Mouse (Mus musculus) liver, embryonic 14.5 days (tissue): ENCODE results near the gene Crygd. TPM values are rescaled to one million over a fixed set of nuclear protein-coding genes. Genes with fewer than 3 reads are reported as not detected.

Experiments used
- ATAC-seq: fragments of 200-750 bp; cut with Nextera tagmentation; 2 replicates; pipeline ENCODE4 v1.8.0; 2017; ENCODE audit warnings: moderate number of reproducible peaks, mild to moderate bottlenecking, moderate library complexity; ENCODE audit not compliant: insufficient read depth
- DNase-seq, 3 experiments: peaks; one replicate each; pipeline ENCODE4 v3.0.0-alpha.2; 2012 to 2013; ENCODE audit warnings: low read depth in 3 of 3, low spot score in 3 of 3
- H3K27ac ChIP-seq: fragments of 300-500 bp; sonication (generic); 2 replicates; pipeline ENCODE4 v1.5.1; 2014; ENCODE audit warnings: moderate library complexity, mild to moderate bottlenecking, control low read depth, inconsistent platforms
- H3K27me3 ChIP-seq: fragments of 300-500 bp; sonication (generic); 2 replicates; pipeline ENCODE4 v1.6.1; 2014; ENCODE audit warnings: mild to moderate bottlenecking, low read length, moderate library complexity; ENCODE audit not compliant: control insufficient read depth, insufficient read depth
- H3K36me3 ChIP-seq: fragments of 300-500 bp; sonication (generic); replicated peaks from 2 replicates; pipeline ENCODE4 v1.6.1; 2014; ENCODE audit warnings: low read depth; ENCODE audit not compliant: control insufficient read depth, insufficient read depth
- H3K4me1 ChIP-seq, 2 experiments: fragments of 200-500 bp in 1 of 2; fragments of 300-500 bp in 1 of 2; sonication (generic) in 1 of 2; replicated peaks; 2 replicates each; pipeline ENCODE4 v1.6.1; 2012 to 2014; ENCODE audit warnings: antibody characterized with exemption in 1 of 2, inconsistent platforms in 1 of 2, low read length in 1 of 2; ENCODE audit not compliant: control insufficient read depth in 2 of 2, insufficient read depth in 2 of 2
- H3K4me2 ChIP-seq: fragments of 300-500 bp; sonication (generic); 2 replicates; pipeline ENCODE4 v1.6.1; 2014; ENCODE audit warnings: low read depth, mild to moderate bottlenecking, control low read depth, moderate library complexity
- H3K4me3 ChIP-seq, 2 experiments: fragments of 200-500 bp in 1 of 2; fragments of 300-500 bp in 1 of 2; sonication (generic) in 1 of 2; 2 replicates each; pipeline ENCODE4 v1.5.1; 2012 to 2014; ENCODE audit warnings: low read depth in 2 of 2, low read length in 2 of 2, mild to moderate bottlenecking in 2 of 2, control low read depth in 1 of 2, inconsistent platforms in 1 of 2, moderate library complexity in 1 of 2; ENCODE audit not compliant: insufficient read depth in 1 of 2
- H3K9ac ChIP-seq: fragments of 300-500 bp; sonication (generic); replicated peaks from 2 replicates; pipeline ENCODE4 v1.6.1; 2014; ENCODE audit warnings: mild to moderate bottlenecking, control low read depth, moderate library complexity
- H3K9me3 ChIP-seq: fragments of 300-500 bp; sonication (generic); 2 replicates; pipeline ENCODE4 v1.6.1; 2016; ENCODE audit warnings: low read length, mixed read lengths; ENCODE audit not compliant: control insufficient read depth
- CTCF ChIP-seq: IDR thresholded peaks from 2 replicates; pipeline ENCODE4 v1.5.1; 2016; ENCODE audit warnings: antibody characterized with exemption, low read depth, control low read depth
- EP300 ChIP-seq: IDR thresholded peaks from 2 replicates; pipeline ENCODE4 v1.6.1; 2016; ENCODE audit warnings: antibody characterized with exemption, low read depth
- WGBS: fragments of 180-500 bp; shearing (Covaris S2); extraction: QIAGEN DNeasy Blood & Tissue Kit; methylation state at CpG from one replicate; pipeline ENCODE4 v1.1.7; 2014; ENCODE audit not compliant: insufficient replicate concordance; 5-methylcytosine and 5-hydroxymethylcytosine counted together
- polyA plus RNA-seq, 2 experiments: library from polyadenylated mRNA; depleted of rRNA in 1 of 2; stranded (reverse) in 1 of 2; unstranded in 1 of 2; fragments of >200 nt; fragmentation: Nextera tagmentation in 1 of 2; extraction: Ambion mirVana in 1 of 2; gene quantifications; 2 replicates each; pipeline versions ENCODE4 v1.2.1 to v1.2.3; 2012 to 2014

Crygd gene
- polyA plus RNA-seq, 2 experiments, result not detected

GRCm38 (mm10) chr1:65088567-65089356 is 25.5 kb upstream of the Crygd start:
- no peak for DNase-seq
- no peak overlapping the region for H3K9ac ChIP-seq
- H3K36me3 ChIP-seq, result no peaks in the 10 kb centered on the region
- H3K27me3 ChIP-seq, result no peaks in the 10 kb centered on the region
- no peaks in the 10 kb centered on the region for H3K4me1 ChIP-seq
- no peak overlapping the region for H3K4me2 ChIP-seq
- H3K9me3 ChIP-seq, result no peaks in the 10 kb centered on the region
- 38% methylated on average over 6 of the region's 6 CpGs for WGBS
- TF ChIP-seq CTCF (no peak), EP300 (no peak)
- ATAC-seq, result no peak
- H3K27ac ChIP-seq, result no peak overlapping the region
- H3K4me3 ChIP-seq, result no peak overlapping the region

DNA sequence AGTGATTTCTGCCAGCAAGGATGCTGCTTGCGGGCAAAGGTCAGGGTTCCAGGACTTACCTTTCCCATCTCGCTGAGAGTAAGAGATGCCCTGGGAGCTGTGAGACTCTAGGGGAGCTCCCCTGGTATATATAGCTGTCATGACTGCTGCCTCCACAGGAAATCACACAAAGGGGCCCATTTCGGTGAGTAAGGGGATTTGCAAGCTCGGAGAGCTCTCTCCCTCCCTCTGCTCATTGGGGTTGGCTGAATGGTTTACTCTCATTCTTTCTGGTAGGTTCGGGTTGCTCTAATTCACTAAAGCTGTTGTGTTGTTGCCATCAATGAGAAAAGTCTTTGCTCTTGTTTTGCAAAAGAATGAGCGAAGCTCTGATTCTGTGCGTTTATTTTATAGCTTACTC is 18.9 kb upstream of the Crygd start, which contains the start of gene Crygb:
Gene Crygb, minus strand, starts transcription at position 101 of the 400 bp plus-strand sequence.
- Histone ChIP-seq H3K27ac (no peak within 1 kb of the TSS), H3K9ac (no peak within 1 kb of the TSS), H3K4me1 (no peaks in the 10 kb centered on the region), H3K27me3 (no peaks in the 10 kb centered on the region), H3K4me2 (no peak within 1 kb of the TSS), H3K36me3 (no peaks in the 10 kb centered on the region), H3K9me3 (no peaks in the 10 kb centered on the region), H3K4me3 (no peak within 1 kb of the TSS)
- DNase-seq (no peak), ATAC-seq (no peak)
- 42% methylated on average over 7 of the region's 7 CpGs for WGBS
- TF ChIP-seq EP300, result no peak
- TF ChIP-seq CTCF, result no peak

DNA sequence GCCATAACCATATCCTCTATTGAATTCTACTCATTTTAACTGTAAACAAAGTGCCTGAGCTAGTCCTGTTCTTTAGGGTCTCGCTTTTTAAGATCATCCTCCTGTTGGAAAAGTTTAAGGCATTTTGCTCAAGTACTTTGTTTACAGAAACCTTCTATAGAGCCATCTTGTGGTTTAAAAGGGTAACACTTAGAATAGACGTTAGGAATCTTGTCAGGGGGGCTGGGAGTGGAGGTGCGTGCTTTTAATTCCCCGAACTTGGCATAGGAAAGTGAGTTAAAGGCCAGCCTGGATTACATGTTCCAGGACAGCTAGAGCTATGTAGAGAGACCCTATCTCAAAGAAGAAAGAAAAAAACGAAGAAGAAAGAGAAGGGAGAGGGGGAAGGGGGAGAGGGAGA is 12.4 kb upstream of the Crygd start:
- Histone ChIP-seq H3K36me3 (no peaks in the 10 kb centered on the region), H3K4me1 (no peaks in the 10 kb centered on the region), H3K9me3 (no peaks in the 10 kb centered on the region), H3K27ac (no peak overlapping the region), H3K4me3 (no peak overlapping the region), H3K4me2 (no peak overlapping the region), H3K9ac (no peak overlapping the region), H3K27me3 (no peaks in the 10 kb centered on the region)
- DNase-seq (no peak), ATAC-seq (no peak)
- WGBS, result 21% methylated on average over 5 of the region's 5 CpGs
- no peak for TF ChIP-seq EP300
- TF ChIP-seq CTCF, result no peak

DNA sequence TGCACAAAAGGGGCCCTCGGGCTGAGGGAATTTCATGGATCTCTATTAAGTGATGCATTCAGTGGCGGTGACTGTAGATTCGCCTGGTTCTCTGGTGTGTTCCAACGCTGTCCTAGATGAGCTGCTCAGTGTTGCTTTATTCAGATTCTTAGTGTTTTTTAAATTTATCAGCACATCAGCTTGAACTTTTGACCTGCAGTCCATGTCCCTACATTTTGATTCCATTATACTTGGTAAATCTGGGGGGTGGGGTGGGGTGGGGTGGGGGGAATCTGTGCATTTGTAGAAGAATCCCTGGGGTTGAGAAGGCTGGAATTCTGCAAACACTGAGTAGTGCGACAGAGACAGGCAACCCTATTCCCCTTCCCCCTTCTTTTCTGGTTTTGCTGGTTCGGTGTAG is 10.3 kb upstream of the Crygd start, which contains the start of gene Crygc:
Gene Crygc, minus strand, starts transcription at position 101 of the 400 bp plus-strand sequence.
- no peak within 1 kb of the TSS for H3K4me3 ChIP-seq
- TF ChIP-seq CTCF (no peak), EP300 (no peak)
- ATAC-seq, result no peak
- H3K36me3 ChIP-seq, result no peaks in the 10 kb centered on the region
- no peak for DNase-seq
- H3K4me1 ChIP-seq, result no peaks in the 10 kb centered on the region
- H3K9ac ChIP-seq, result no peak within 1 kb of the TSS
- no peaks in the 10 kb centered on the region for H3K9me3 ChIP-seq
- WGBS, result 56% methylated on average over 6 of the region's 6 CpGs
- H3K4me2 ChIP-seq, result no peak within 1 kb of the TSS
- no peaks in the 10 kb centered on the region for H3K27me3 ChIP-seq
- H3K27ac ChIP-seq, result no peak within 1 kb of the TSS

- no peak for DNase-seq
- Histone ChIP-seq H3K36me3 (no peaks in the 10 kb centered on the region), H3K27ac (no peak overlapping the region), H3K4me2 (no peak overlapping the region), H3K4me1 (no peaks in the 10 kb centered on the region), H3K9ac (no peak overlapping the region), H3K9me3 (no peaks in the 10 kb centered on the region), H3K27me3 (no peaks in the 10 kb centered on the region), H3K4me3 (no peak overlapping the region)
- no peak for ATAC-seq
- TF ChIP-seq CTCF, result no peak
- TF ChIP-seq EP300, result no peak
Observed at GRCm38 (mm10) chr1:65067842-65068241, 4.6 kb upstream of the Crygd start.
